ENCODE assay signal across 11 mouse cellular contexts in the genomic region with DNA sequence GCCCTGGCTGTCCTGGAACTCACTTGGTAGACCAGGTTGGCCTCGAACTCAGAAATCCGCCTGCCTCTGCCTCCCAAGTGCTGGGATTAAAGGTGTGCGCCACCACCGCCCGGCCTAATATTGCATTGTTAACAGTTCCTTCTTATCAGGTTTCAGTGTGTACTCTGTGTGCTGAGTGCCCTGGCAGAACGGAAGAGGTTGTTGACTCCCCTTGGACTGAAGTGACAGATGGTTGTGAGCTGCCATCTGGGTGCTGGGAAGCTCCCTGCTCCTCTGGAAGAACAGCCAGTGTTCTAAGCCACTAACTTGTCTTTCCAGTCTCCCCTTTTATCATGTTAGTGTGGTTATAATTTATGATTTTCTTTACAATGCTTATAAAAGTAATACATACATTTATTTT. TPM values are rescaled to one million over a fixed set of nuclear protein-coding genes. Genes with fewer than 3 reads are reported as not detected.
A peak's percentile ranks its signal among the peaks of the same experiment; 100 is the strongest.
DNase-seq lines count a peak whose midpoint lies in the region.
"Had no signal": no experiment of that assay in that cellular context is flagged by ENCODE, and none has a peak within 500 bp of the region (broad histone marks: within the 10 kb centered on the region; RNA-seq: fewer than 3 reads in every experiment).

No protein-coding gene starts in this region.

- peak; percentile 40 to 54 for DNase-seq in lung, adult 18-20 months
- DNase-seq in lung, postnatal 10 days = no peak
- DNase-seq in cerebellum, adult 8-10 months = peak; percentile 66
- peak; percentile 56 to 87 for DNase-seq in layer of hippocampus, adult 18-20 months (ENCODE audit: low spot score in 2 of 2)
- DNase-seq in lung, postnatal 36 days = peak; percentile 59
- no peak for DNase-seq in MN1 (ENCODE audit: low spot score)
- no peak for DNase-seq in embryo, embryonic 10 days (ENCODE audit: low spot score)
- DNase-seq: adrenal gland, adult 2 months; heart, postnatal 36 days; kidney, postnatal 14 days; liver, postnatal 0 days had no signal

RNA-seq across cellular contexts. Expression of a gene that starts 31.3 kb away (rescaled TPM):
- 10 to 100 TPM; 39.1 to 41.9 TPM for total RNA-seq in layer of hippocampus, adult 18-20 months (2021)

Comparison
In these comparisons a context has a peak if more than half of its experiments do, and no peak if none do; other contexts are left out.
1. DNase-seq: peak in lung, adult 18-20 months (2 of 2), cerebellum, adult 8-10 months (single experiment), layer of hippocampus, adult 18-20 months (2 of 2) and lung, postnatal 36 days (single experiment); none in lung, postnatal 10 days (single experiment), MN1 (single experiment) and embryo, embryonic 10 days (single experiment).